Mouse (Mus musculus) thymus, adult 2 months (tissue): ENCODE measurements at regions not wholly inside any gene's neighbourhood (a gene's known extent, or its start where the extent isn't known, plus 50 kb on each side); places are given as distances from the start of the nearest gene placed in this dataset.

Source experiments
- CTCF ChIP-seq: fragments of 200-500 bp; IDR thresholded peaks from 2 replicates; pipeline ENCODE4 v1.5.1; 2012; ENCODE audit warnings: mild to moderate bottlenecking, control low read depth, low read length, moderate library complexity, borderline replicate concordance; ENCODE audit not compliant: control insufficient read depth, poor library complexity, insufficient read depth; ENCODE audit errors: extremely low read depth
- POLR2A ChIP-seq: fragments of 200-500 bp; IDR thresholded peaks from 2 replicates; pipeline ENCODE4 v1.6.1; 2012; ENCODE audit warnings: mild to moderate bottlenecking, low read length, control low read depth, moderate library complexity; ENCODE audit not compliant: control insufficient read depth, poor library complexity, insufficient read depth; ENCODE audit errors: extremely low read depth

DNA sequence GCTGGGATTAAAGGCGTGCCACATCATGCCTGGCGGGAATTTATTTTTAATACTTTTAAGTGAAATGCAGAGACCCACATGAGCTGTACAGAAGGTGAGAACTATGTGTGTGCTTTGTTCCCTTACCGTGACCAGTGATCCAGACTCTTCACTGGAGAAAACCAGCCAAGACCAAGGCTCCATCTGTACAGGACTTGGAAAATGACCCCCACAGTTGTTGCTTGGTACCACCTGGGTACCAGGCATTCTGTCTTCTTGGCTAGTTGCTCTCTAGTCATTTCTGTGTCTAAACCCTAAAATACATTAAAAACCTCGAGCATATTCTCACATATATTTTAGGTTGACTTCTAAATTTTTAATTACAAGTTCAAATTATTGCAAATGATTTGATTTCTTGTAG is 491.5 kb upstream of the Nox3 start:
- TF ChIP-seq CTCF (no peak), POLR2A (no peak)
